Mouse (Mus musculus) myocyte (in vitro differentiated cells): Measurements from ENCODE around the gene Ctps2. TPM values are rescaled to one million over a fixed set of nuclear protein-coding genes. Genes with fewer than 3 reads are reported as not detected.

Source experiments
- H3K27me3 ChIP-seq: one replicate; pipeline ENCODE4 v1.6.1; 2011; ENCODE audit not compliant: control insufficient read depth, insufficient read depth, insufficient read length
- H3K36me3 ChIP-seq: one replicate; pipeline ENCODE4 v1.6.1; 2011; ENCODE audit not compliant: control insufficient read depth, insufficient read depth
- H3K4me2 ChIP-seq: one replicate; pipeline ENCODE4 v1.6.1; 2011; ENCODE audit warnings: low read depth, control low read depth
- H3K4me3 ChIP-seq: one replicate; pipeline ENCODE4 v1.5.1; 2011; ENCODE audit warnings: mild to moderate bottlenecking, control low read depth, moderate library complexity
- H3K79me2 ChIP-seq: one replicate; pipeline ENCODE4 v1.6.1; 2011; ENCODE audit not compliant: control insufficient read depth, insufficient read depth
- H3ac ChIP-seq: one replicate; pipeline ENCODE4 v1.6.1; 2011; ENCODE audit not compliant: control insufficient read depth, insufficient read length
- CEBPB ChIP-seq: IDR thresholded peaks from 2 replicates; pipeline ENCODE4 v1.6.1; 2011; ENCODE audit warnings: mild to moderate bottlenecking, moderate library complexity; ENCODE audit not compliant: poor library complexity, insufficient read depth, severe bottlenecking
- E2F4 ChIP-seq: IDR thresholded peaks from one replicate; pipeline ENCODE4 v1.6.1; 2011; ENCODE audit warnings: mild to moderate bottlenecking, control low read depth, moderate library complexity; ENCODE audit not compliant: insufficient read depth
- MAX ChIP-seq: IDR thresholded peaks from one replicate; pipeline ENCODE4 v1.6.1; 2011; ENCODE audit warnings: low read depth, mild to moderate bottlenecking, control low read depth
- MYOD1 ChIP-seq, 3 experiments: IDR thresholded peaks; one replicate each; pipeline ENCODE4 v1.6.1; 2011; ENCODE audit warnings: control low read depth in 2 of 3, low read depth in 2 of 3, mild to moderate bottlenecking in 2 of 3, moderate library complexity in 1 of 3; ENCODE audit not compliant: insufficient read length in 2 of 3, control insufficient read depth in 1 of 3
- MYOG ChIP-seq, 3 experiments: IDR thresholded peaks; one replicate each; pipeline ENCODE4 v1.6.1; 2011; ENCODE audit warnings: control low read depth in 2 of 3, low read depth in 2 of 3, mild to moderate bottlenecking in 2 of 3; ENCODE audit not compliant: insufficient read length in 2 of 3, control insufficient read depth in 1 of 3, insufficient read depth in 1 of 3
- POLR2A ChIP-seq: IDR thresholded peaks from one replicate; pipeline ENCODE4 v1.6.1; 2011; ENCODE audit warnings: low read depth, mild to moderate bottlenecking, control low read depth, moderate library complexity; ENCODE audit not compliant: insufficient read length
- POLR2AphosphoS2 ChIP-seq: IDR thresholded peaks from one replicate; pipeline ENCODE4 v1.6.1; 2011; ENCODE audit warnings: low read depth, control low read depth; ENCODE audit not compliant: insufficient read length
- REST ChIP-seq: IDR thresholded peaks from one replicate; pipeline ENCODE4 v1.6.1; 2011; ENCODE audit warnings: mild to moderate bottlenecking, control low read depth, moderate library complexity; ENCODE audit not compliant: insufficient read depth, insufficient read length
- SRF ChIP-seq: IDR thresholded peaks from one replicate; pipeline ENCODE4 v1.6.1; 2011; ENCODE audit warnings: low read depth; ENCODE audit not compliant: control insufficient read depth, insufficient read length
- TCF12 ChIP-seq: IDR thresholded peaks from one replicate; pipeline ENCODE4 v1.6.1; 2011; ENCODE audit warnings: mild to moderate bottlenecking, control low read depth; ENCODE audit not compliant: poor library complexity, insufficient read depth, severe bottlenecking
- TCF3 ChIP-seq: IDR thresholded peaks from one replicate; pipeline ENCODE4 v1.6.1; 2011; ENCODE audit warnings: low read depth, control low read depth; ENCODE audit not compliant: insufficient read length
- USF1 ChIP-seq: IDR thresholded peaks from one replicate; pipeline ENCODE4 v1.6.1; 2011; ENCODE audit warnings: low read depth, mild to moderate bottlenecking, control low read depth, moderate library complexity
- polyA plus RNA-seq: library from polyadenylated mRNA; unstranded; fragments of >200 nt; fragmentation: generic; extraction: Trizol; gene quantifications from one replicate; pipeline ENCODE4 v1.2.1, GENCODE M21; 2012; ENCODE audit warnings: missing spikeins

Gene Ctps2
- polyA plus RNA-seq, 1 experiment = 18.9 TPM

GRCm38 (mm10) chrX:162907554-162907953, 6.5 kb downstream of the Ctps2 start:
- H3K79me2 ChIP-seq = no peaks in the 10 kb centered on the region
- H3ac ChIP-seq = no peak overlapping the region
- H3K27me3 ChIP-seq = no peaks in the 10 kb centered on the region
- peaks cover 4% of the 10 kb centered on the region for H3K36me3 ChIP-seq
- TF ChIP-seq MYOG (IDR thresholded peaks at IDR 0.05; ENCODE audit: control insufficient read depth in 1 of 3, insufficient read depth in 1 of 3, insufficient read length in 2 of 3, low read depth in 2 of 3) (no peak), TCF3 (no peak)
- H3K4me3 ChIP-seq = no peak overlapping the region
- H3K4me2 ChIP-seq = no peak overlapping the region

GRCm38 (mm10) chrX:162913651-162914050, 12.6 kb downstream of the Ctps2 start:
- H3K4me2 ChIP-seq = no peak overlapping the region
- no peak overlapping the region for H3K4me3 ChIP-seq

GRCm38 (mm10) chrX:162915697-162916096, 14.7 kb downstream of the Ctps2 start:
- no peak overlapping the region for H3K4me2 ChIP-seq
- no peaks in the 10 kb centered on the region for H3K27me3 ChIP-seq
- H3K4me3 ChIP-seq = no peak overlapping the region
- H3K36me3 ChIP-seq = no peaks in the 10 kb centered on the region
- H3K79me2 ChIP-seq = no peaks in the 10 kb centered on the region
- TF ChIP-seq REST (no peak), CEBPB (no peak), MAX (no peak), MYOG (IDR thresholded peaks at IDR 0.05; ENCODE audit: control insufficient read depth in 1 of 3, insufficient read depth in 1 of 3, insufficient read length in 2 of 3, low read depth in 2 of 3) (no peak), POLR2A (no peak), E2F4 (no peak), SRF (no peak), MYOD1 (IDR thresholded peaks at IDR 0.05; ENCODE audit: control insufficient read depth in 1 of 3, insufficient read length in 2 of 3, low read depth in 2 of 3) (no peak), TCF12 (no peak), USF1 (no peak), TCF3 (no peak), POLR2AphosphoS2 (no peak)
- no peak overlapping the region for H3ac ChIP-seq

More at GRCm38 (mm10) chrX:162913651-162914050, 12.6 kb downstream of the Ctps2 start:
- Histone ChIP-seq H3K27me3 (no peaks in the 10 kb centered on the region), H3K79me2 (no peaks in the 10 kb centered on the region), H3ac (no peak overlapping the region), H3K36me3 (peaks cover 4% of the 10 kb centered on the region)
- TF ChIP-seq TCF12 = no peak
- no peak for TF ChIP-seq CEBPB
- TF ChIP-seq MYOG (IDR thresholded peaks at IDR 0.05; ENCODE audit: control insufficient read depth in 1 of 3, insufficient read depth in 1 of 3, insufficient read length in 2 of 3, low read depth in 2 of 3) = no peak
- no peak for TF ChIP-seq USF1
- no peak for TF ChIP-seq TCF3
- no peak for TF ChIP-seq SRF

GRCm38 (mm10) chrX:162921487-162922125, 20.6 kb downstream of the Ctps2 start:
- H3ac ChIP-seq = no peak overlapping the region
- no peaks in the 10 kb centered on the region for H3K79me2 ChIP-seq
- TF ChIP-seq TCF12 (no peak), USF1 (no peak), MAX (no peak), SRF (no peak), MYOD1 (IDR thresholded peaks at IDR 0.05; ENCODE audit: control insufficient read depth in 1 of 3, insufficient read length in 2 of 3, low read depth in 2 of 3) (no peak), MYOG (IDR thresholded peaks at IDR 0.05; ENCODE audit: control insufficient read depth in 1 of 3, insufficient read depth in 1 of 3, insufficient read length in 2 of 3, low read depth in 2 of 3) (no peak), CEBPB (no peak), REST (no peak), POLR2A (no peak), E2F4 (no peak), POLR2AphosphoS2 (no peak), TCF3 (no peak)
- no peak overlapping the region for H3K4me3 ChIP-seq
- no peaks in the 10 kb centered on the region for H3K27me3 ChIP-seq
- H3K36me3 ChIP-seq = no peaks in the 10 kb centered on the region
- H3K4me2 ChIP-seq = no peak overlapping the region

GRCm38 (mm10) chrX:162931467-162931866, 30.4 kb downstream of the Ctps2 start:
- no peak for TF ChIP-seq TCF12
- no peak for TF ChIP-seq TCF3
- TF ChIP-seq CEBPB = no peak
- no peak for TF ChIP-seq MAX
- no peak for TF ChIP-seq E2F4
- no peak for TF ChIP-seq REST
- TF ChIP-seq POLR2A = no peak
- TF ChIP-seq USF1 = no peak
- no peak for TF ChIP-seq POLR2AphosphoS2
- TF ChIP-seq MYOD1 (IDR thresholded peaks at IDR 0.05; ENCODE audit: control insufficient read depth in 1 of 3, insufficient read length in 2 of 3, low read depth in 2 of 3) = no peak
- no peak for TF ChIP-seq MYOG (IDR thresholded peaks at IDR 0.05; ENCODE audit: control insufficient read depth in 1 of 3, insufficient read depth in 1 of 3, insufficient read length in 2 of 3, low read depth in 2 of 3)
- TF ChIP-seq SRF = no peak
- H3K4me2 ChIP-seq = no peak overlapping the region
- no peak overlapping the region for H3ac ChIP-seq
- H3K27me3 ChIP-seq = no peaks in the 10 kb centered on the region
- no peaks in the 10 kb centered on the region for H3K79me2 ChIP-seq
- no peak overlapping the region for H3K4me3 ChIP-seq
- no peaks in the 10 kb centered on the region for H3K36me3 ChIP-seq
